Mouse (Mus musculus) CH12F3 (cell line): ENCODE results near the gene Pla2g15.
"Not testable (repeated sequence)": the region's sequence is repeated elsewhere in the genome, so short reads cannot be mapped to it uniquely, and the experiment has no call there.

Source experiments
- in situ Hi-C: fragments of 300-500 bp; cut with MboI; formaldehyde crosslinking; loops from 2 replicates; pipeline ENCODE4 v1.14.3; 2020; ENCODE audit warnings: low sequenced_read_pairs

Pla2g15 gene

DNA sequence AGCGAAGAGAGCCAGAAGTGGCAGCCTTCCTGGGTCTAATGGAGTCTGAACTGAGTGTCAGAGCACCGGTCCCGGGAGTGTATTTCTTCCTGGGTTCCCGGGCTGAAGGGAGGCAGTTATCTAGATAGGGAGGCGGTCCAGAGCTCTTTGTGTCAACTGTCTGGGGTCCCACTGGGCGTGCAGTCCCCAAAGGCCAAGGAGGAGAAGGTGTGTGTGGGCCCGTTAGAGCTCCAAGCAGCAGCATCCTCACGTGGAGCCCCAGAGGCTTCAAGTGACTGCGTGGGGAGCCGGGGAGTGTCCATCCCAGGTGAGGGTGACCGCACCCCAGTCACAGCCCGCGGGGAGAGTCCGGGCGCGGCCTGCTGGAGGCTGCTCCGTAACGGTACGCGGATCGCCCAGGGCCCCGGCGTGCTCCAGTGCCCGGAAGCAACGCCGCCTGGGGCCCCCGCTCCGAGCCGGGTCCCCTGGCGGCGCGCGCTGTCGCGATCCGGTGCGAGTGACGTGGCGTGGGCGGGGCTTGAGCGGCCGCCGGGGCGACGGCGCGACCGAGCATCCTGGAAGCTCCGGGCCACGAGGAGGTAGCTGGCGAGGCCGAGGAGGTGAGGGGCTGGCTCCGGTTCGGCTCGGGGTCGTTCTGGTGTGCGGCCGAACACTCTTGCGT lies 18.3 kb downstream of the Pla2g15 start, which contains the start of gene Slc7a6:
TSS of gene Slc7a6 (plus strand) at position 502 of the 661 bp plus-strand sequence.
- in situ Hi-C loops, result no loop called here

DNA sequence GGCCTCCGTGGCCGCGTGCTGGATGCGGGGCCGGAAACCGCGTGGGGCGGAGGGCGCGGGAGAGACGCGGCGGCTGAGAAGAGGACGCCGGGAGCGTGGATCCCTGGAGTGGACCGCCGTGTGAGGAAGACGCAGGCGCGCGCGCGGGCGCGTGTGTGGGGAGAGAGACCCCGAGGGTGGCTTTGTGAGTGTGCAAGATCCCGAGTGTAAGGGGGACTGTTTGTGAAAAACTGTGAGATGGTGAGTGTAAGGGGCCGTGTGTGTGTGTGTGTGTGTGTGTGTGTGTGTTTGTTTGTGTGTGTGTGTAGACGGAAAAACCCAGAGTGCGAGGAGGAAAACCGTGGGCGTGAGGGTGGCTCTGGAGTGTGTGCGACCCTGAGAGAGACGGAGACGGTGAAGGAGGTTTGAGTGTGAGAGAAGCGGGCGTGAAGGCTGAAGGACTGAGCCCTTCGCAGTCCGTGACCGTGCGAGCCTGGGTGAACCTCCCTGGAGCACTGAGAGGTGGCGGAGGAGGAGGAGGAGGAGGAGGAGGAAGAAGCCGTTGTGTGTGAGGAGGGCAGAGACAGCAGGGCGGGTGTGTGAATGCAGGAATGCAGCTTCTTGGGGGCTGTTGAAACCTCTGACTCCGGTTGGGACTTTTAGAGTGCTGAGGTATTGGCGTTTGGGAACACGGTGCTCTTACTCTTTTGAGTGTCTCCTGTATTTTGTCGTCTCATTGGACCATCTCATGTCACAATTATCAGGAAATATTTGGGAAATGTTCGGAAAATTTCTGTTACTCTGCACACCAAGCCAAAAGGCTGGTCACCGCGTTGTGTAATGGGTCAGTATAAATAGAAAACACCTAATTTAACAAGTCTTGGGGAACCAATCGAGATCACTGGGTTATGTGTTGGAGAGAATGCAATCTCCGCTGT lies 19.1 kb downstream of the Pla2g15 start:
- in situ Hi-C loops, result no loop called here

DNA sequence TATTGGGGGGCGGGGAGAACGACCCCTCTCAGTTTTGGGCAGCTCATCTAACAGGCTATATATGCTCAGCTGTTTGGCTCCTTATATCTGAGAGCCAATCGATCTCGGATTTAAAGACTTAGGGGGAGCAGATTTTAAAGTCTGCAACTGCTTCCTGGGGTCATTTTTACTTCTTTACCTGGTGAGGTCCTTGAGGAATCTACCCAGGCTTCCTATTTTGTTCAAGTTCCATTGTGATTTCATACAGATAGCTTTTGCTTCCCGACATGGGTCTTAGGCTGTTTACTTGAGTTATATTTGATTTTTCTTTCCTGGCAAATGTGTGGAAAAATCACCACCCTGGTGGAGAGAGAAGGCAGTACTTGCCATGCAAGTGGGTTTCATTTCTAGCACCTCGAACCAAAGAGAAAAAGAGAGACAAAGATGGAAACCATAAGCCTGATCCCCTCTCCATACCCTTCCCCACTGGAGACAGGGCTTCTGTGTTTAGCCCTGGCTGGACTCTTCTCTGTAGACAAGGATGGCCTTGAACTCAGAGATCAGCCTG lies 19.8 kb downstream of the Pla2g15 start:
- in situ Hi-C loops, result no loop called here

DNA sequence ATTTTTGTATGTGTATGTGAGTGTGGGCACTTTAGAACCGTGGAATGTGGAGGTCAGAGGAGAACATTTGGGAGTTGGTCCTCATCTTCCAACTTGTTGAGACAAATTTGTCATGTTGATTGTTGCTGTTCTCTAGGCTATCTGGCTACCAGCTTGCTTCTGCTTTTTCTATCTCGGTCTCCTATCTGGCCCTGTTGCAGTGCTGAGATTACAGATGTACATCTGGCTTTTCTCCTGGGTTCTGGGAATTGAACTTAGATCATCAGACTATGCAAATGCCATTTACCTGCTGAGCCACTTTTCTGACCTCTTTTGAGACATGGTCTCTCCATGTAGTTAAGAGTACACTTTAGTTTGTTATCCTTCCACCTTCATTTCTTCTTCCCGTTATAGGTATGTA lies 23.4 kb downstream of the Pla2g15 start:
- in situ Hi-C loops, result no loop called here

DNA sequence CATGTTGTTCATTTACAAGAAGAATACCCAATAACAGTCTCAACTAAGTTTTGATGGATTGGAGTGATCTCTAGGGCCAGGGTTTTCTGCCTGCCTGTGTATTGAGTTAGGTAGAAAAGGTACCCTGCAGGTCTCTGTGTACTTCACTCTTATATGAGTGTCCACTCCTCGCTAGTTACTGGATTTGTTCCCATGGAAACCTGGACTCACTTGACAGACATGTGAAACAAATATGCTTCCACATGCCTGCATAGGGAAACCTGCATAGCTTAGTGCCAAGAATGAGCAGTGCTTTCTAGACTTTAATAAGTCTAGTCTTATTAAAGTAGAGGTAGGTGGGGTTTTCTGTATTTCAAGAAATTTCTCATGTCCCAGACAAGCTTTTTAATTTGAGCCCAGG lies 26.7 kb downstream of the Pla2g15 start:
- in situ Hi-C loops, result no loop called here

GRCm38 (mm10) chr8:106177594-106177993 lies 27.4 kb downstream of the Pla2g15 start:
- in situ Hi-C loops, result no loop called here

- in situ Hi-C loops, result no loop called here
These were observed 28.2 kb downstream of the Pla2g15 start for GRCm38 (mm10) chr8:106178428-106178827.

DNA sequence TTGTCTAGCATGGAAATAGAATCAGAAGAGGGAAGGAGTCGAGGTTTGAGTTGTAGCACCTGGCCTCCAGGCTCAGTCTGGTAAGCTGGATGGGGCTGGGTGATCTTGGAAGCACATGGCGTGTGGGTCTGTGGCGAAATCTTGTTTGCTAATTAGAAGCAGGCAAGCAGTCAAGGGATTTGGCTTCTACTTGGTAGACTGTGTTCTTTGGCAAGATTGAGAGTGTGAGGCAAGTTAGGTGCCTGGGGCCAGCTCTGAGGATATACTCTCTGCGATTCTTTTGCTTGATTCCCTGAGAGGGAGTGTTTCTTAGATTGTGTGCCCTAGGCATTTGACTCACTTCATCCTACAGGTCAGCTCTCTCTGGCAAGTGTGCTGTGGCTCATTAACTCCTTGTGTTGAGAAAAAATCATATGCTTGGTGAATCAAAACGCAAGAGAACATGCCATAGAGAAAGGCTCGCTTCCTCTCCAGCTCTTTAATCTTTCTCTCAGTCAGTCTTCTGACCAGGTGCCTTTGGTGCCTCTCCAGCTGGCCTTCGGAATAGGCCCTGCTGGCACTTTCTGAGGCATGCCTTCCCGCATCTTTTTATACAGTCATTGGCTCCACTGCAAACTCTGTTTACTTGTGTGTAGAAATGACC lies 35.5 kb downstream of the Pla2g15 start:
- in situ Hi-C loops, result no loop called here

DNA sequence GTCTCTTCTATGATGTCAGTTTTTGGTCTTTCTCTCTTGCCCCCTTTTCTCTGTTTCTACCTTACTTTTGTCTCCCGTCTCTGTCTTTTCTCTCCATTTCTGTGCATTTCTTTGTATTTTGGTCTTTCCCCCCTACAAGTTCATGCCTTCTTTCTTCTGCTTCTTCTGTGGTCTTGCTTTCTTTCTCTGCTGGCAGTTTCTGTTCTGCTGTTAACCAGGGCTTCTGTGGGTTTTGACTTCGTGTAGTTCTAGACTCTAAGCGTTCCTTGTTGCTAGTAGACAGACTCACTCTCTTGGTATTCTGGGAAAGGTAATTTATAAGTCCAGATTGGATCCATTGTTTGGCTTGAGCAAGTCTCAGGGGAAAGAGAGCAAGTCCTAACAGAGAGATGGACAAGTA lies 36.2 kb downstream of the Pla2g15 start:
- in situ Hi-C loops, result no loop called here

DNA sequence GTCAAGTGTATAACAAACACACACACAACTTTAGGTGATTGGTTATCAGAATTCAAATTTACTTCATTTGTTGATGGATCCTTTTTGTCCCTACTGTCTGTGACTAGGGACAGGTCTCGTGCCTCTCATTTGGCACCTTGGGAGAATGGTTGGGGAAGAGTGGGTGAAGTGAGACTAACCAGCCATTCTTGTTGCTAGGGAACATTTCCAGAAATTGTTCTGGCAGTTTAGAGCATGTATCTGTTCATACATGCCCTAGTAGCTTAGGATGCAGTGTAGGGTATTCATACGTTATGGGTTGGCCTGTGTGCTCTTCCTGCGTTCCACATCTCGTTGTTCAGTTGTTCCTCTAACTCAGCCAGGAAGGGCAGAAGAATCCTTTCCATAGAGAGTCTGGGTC lies 39.0 kb downstream of the Pla2g15 start:
- in situ Hi-C loops, result no loop called here

DNA sequence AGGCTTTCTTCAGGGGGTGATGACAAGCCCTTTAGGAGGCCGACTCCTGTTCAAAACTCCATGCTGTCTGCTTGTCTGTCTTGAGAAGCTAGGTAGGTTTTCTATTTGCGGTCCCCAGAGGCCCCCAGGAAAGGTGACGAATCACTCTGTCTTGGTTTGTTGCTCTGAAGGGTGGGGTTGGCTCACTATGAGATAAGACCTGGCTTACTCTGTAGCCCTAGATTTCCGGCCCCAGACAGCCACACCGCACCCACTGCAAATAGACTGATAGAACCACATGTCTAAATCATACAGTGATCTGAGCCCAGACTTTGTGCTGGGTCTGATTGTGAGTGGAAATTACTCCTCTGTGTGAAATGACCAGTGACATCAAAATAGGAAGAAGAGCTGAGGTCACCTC lies 41.4 kb downstream of the Pla2g15 start:
- in situ Hi-C loops, result no loop called here

DNA sequence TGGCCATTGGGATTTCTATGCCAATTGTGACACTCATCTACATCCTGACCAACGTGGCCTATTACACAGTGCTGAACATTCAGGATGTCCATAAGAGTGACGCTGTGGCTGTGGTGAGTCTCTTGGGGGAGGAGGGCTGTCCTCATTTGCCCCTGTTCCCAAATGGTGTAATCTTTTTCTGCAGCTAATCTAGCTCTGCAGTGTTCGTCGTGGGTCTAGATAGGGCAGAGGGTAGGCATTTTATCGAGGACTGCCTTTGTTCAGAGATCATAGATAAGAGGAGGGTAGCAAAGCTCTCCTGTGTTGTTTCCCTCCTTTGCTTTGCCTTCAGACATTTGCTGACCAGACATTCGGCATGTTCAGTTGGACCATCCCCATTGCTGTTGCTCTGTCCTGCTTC lies 43.0 kb downstream of the Pla2g15 start:
- in situ Hi-C loops, result no loop called here

- in situ Hi-C loops, result no loop called here
These were observed 43.9 kb downstream of the Pla2g15 start for GRCm38 (mm10) chr8:106194062-106194461.

DNA sequence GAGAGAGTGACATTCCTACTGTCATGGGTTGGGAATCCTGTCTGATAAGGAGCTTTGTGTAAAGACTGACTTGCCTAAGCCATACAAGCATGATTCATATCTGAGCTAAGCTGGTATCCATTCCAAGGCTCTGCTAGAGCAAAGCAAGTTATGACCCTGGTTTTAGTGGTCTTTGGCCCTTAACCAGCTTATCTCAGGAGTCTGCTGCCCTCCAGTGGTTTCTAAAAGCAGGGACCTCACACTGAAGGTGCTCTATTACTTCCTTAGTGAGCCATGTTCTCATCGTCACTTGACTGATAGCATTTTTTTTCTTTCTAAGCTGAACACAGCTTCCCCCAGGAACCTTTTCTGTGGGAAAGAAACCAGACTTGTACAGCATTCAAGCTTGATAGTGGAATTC lies 48.5 kb downstream of the Pla2g15 start:
- in situ Hi-C loops, result no loop called here

DNA sequence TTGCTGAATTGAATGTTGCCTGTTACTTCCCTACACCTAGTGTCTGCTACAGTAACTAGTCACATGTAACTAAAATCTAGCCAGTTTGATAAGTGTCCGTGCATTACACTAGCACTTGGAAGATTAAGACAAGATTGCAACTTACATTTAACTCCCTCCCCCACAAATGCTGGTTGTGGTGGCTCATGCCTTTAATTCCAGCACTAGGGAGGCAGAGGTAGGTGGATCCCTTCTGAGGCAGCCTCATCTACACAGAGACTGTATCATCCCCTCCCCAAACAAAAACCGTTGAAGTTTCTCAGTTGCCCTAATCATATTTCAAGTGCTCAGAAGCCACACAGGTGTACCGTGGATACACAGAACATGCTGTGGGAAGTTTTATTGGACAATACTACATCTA lies 49.4 kb downstream of the Pla2g15 start:
- in situ Hi-C loops, result not testable (repeated sequence)

DNA sequence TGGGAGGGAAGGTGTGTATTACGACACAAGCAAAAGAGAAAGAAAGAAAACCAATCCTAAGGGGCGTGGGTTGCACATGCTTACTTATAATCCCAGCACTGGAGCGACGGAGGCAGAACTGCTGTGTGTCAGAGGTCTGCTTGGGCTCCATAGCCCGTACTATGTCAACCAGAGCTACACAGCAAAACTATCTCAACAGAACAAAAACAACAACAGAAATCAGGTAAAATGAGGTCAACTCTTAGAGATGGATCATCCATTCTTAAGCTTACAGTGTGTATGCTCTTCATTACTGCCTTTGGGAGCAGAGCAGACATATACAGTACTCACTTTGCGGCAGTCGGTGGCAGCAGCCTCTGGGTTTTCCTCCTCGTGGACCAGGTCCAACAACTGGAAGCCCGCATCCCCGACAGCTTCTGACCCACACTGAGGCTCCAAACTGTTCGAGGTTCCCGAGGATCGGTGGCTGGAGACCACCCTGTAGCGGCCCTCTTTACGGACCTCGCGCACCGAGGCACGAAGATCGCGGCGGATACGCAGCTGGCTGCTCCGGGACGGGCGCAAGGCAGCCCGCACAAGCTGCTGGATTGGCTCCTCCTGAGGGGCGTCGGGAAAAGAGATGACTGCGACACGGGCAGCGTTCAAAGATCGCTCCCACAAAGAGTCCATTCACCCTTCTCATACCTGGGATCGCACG lies 60.0 kb downstream of the Pla2g15 start:
- in situ Hi-C loops, result no loop called here

DNA sequence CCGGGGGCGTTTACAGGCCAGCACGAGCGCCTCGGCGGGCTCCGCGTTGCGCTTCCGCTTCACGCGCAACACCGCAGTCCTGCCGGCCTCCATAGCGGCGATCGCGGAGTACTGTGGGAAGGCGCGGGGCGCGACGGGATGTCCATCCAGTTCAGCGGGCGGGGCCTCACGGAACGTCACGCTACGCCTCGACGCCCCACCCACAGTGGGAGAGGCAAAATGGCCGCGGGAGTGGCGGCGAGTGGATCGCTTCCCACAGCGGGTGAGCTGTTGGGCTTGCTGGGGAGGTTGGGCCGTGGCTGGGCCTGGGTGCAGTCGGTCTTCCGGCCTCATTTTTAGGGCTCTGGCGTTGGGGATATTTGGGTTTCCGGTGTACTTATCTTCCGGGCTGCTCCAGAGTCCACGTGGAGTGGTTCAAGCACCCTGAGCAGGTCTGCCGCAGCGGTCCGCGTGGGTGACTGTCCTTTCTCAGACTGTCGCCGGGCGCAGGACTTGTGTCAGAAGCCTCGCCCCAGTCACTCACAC lies 60.7 kb downstream of the Pla2g15 start, which contains the start of the genes Slc7a6os and Prmt7:
TSS of gene Slc7a6os (minus strand) at position 115 of the 525 bp plus-strand sequence.
TSS of gene Prmt7 (plus strand) at position 116 of the 525 bp plus-strand sequence.
- in situ Hi-C loops, result no loop called here

- in situ Hi-C loops, result no loop called here
These were observed 61.2 kb downstream of the Pla2g15 start for GRCm38 (mm10) chr8:106211421-106211820.

- in situ Hi-C loops, result no loop called here
These were observed 63.8 kb downstream of the Pla2g15 start for GRCm38 (mm10) chr8:106213959-106214358.
